Mouse (Mus musculus): Measurements from ENCODE around the gene Nme6. TPM values are rescaled to one million over a fixed set of nuclear protein-coding genes. Genes with fewer than 3 reads are reported as not detected.

Nme6 gene
- total RNA-seq, 2 experiments from 2014 or later, result 8.0 to 9.5 TPM

DNA sequence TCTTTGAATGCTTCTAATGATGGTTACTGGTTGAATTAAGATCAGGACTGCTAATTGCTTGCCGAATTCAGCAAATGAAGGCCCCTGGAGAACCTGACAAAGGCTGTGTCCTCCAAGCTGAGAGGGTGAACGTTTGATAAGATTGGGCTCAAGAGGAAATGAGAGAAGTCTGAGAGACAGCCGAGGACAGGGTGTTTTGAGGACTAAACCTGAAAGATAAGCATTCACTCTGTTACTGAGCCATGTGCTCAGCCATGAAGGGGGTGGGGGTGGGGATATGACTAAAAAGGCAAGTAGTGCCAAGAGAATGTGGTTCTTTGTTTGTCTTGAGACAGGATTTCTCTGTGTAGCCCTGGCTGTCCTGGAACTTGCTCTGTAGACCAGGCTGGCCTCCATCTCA is 30.5 kb downstream of the Nme6 start:
- no peak for DNase-seq (ENCODE audit: low spot score in 2 of 2)
- intact Hi-C loops (cut with DNase I), result loop anchor here (5.0 to 10.0 kb wide), 2 partner anchors 738 to 776 kb away; no protein-coding TSS in a partner anchor

DNA sequence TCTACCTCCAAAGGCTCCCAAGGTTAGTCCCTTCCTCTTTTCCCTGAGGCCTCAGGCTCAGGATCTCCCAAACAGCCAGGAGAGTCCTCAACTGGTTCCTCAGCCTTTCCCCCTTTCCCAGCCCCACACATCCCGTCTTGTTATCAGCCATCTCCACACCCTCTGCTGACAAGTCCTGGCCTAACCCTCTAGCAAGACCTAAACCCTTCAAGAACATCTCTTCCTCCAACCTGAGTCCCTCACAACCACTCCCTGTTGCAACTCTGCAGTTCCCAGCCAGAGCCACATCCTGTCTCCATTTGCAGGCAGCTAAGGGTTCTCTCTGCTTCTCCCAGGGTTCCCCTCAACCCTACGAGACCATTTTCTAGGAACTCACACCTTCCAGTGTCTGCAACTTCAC is 33.7 kb downstream of the Nme6 start:
- intact Hi-C loops (cut with DNase I), result loop anchor here (10.0 kb wide), 1 partner anchor 741 kb away; no protein-coding TSS in a partner anchor
- DNase-seq (ENCODE audit: low spot score in 2 of 2), result no peak

DNA sequence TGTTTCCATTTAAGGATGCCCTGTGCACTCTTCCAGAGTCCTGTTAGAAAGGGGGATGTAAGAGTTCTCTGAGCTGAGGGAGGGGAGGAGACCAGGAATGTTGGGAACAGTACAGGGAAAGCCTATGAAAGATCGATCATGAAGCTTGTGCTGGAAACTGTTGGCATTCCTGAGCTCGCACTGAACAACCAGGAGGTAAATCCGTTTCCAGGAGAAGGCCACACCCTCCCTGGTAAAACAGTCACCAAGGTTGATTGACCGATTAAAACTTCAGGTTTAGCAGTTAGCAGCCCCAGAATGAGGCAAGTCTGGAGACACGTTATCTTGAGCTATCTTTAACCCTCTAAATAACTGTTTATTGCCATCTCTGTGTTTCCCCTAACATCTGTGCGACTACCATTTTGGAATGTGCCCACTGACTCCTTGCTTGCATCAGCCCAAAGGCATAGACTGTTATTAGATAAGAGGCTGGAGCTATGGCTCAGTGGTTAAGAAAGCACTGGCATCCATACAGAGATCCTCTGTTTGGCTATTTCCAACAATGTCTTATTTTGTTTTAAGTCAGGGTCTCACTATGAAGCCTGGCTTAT is 38.5 kb downstream of the Nme6 start:
- intact Hi-C loops (cut with DNase I), result loop anchor here (10.0 kb wide), 1 partner anchor 866 kb away; no protein-coding TSS in a partner anchor
- DNase-seq (ENCODE audit: low spot score in 2 of 2), result no peak

DNA sequence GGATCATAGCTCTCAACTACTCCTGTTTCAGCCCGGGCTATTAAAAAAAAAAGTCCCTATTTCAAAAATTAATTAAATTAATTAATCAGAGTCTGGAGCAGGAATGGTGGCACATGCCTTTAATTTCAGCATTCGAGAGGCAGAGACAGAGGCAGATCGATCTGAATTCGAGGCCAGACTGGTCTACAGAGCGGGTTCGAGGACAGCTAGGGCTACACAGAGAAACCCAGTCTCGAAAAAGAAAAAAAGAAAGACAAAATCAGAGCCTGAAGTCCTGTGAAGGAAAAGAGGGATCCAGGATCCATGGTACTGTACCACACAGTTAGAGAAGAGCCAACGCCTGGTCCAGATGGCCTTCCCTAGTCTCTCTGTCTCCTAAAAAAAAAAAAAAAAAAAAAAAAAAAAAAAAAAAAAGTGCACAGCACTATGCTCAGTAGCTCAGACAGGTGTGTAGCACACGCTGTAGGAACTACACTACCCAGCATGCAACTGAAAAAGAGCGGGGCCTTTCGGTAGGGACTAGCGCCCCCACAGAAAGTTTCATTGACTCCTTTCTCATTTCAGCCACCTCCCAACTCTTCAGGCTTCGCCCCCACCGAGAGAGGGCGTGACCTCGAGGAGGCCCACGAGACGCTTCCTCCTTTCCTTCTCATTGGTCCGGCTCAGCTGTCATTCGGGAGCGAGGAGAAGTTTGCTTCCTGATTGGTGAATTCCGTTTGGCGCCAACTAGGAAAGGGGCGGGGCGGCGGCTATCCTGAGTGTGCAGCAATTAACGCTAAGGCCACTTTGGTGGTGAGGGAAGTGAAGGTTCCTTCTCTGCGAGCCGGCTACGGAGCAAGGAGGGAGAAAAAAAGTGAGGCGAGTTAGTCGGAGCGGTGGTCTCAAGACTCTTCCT is 42.5 kb downstream of the Nme6 start, which contains the start of gene Cdc25a:
TSS of gene Cdc25a (plus strand) at position 783 of the 895 bp plus-strand sequence.
- peak; percentile 93 to 96 for DNase-seq (ENCODE audit: low spot score in 2 of 2)
- intact Hi-C loops (cut with DNase I), result loop anchor here (10.0 kb wide), 1 partner anchor 870 kb away; no protein-coding TSS in a partner anchor

DNA sequence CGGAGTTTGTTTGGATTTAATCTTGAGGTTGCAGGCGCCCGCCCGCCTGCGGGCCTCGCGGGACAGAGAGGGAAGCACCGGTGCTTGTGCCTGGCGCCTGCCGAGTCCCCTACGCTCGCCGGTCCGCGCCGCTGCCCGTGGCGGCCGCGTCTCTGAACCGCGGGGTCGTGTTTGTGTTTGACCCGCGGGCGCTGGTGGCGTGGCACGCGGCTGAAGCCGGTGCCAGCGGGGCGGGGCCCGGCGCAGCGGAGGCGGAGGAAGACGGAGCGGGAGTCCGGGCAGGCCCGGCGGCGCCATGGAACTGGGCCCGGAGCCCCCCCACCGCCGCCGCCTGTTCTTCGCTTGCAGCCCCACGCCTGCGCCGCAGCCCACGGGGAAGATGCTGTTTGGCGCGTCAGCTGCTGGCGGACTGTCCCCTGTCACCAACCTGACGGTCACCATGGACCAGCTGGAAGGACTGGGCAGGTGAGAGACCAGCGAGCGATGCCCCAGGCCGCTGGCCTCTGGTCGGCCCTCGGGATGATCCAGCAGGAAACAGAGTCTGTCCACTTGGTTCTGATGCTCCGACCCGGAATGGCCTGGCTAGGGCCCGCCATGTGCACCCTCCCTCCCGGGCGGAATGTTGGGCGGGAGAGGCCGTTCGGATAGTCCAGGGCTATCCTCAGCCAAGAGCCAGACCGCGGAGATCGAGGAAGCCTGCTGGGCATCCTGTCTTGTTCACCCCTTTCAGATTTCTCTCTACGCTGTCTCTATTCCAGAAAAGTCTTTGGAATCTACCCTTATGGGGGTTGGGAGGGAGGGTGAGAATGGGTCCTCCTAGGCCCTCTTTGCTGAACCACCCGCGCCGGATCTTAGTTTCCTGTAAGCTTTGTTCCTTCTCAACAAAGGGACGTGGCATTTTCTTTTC is 43.4 kb downstream of the Nme6 start:
- intact Hi-C loops (cut with DNase I), result loop anchor here (10.0 kb wide), 1 partner anchor 871 kb away; no protein-coding TSS in a partner anchor
- DNase-seq (ENCODE audit: low spot score in 2 of 2), result peak; percentile 47 to 60

DNA sequence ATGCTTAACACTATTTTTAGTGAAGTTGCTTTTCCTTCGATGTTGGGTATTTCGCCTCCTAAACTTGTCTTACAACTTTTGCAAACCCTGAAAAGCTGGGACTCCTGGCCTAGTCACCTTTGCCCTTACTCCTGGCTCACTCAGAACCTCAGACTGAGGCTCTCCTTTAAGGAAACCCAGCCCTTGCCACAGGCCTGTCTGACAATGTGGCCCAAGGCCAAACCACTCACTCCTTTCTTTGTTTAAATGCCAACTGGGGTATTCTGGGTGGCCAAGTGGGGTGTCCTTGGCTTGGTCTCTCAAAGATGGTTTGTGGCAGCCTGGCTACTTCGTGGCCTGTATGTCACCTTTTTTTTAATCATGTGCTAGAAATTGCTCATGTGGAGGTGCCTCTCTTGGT is 44.2 kb downstream of the Nme6 start:
- DNase-seq (ENCODE audit: low spot score in 2 of 2), result no peak
- intact Hi-C loops (cut with DNase I), result loop anchor here (10.0 kb wide), 1 partner anchor 872 kb away; no protein-coding TSS in a partner anchor

DNA sequence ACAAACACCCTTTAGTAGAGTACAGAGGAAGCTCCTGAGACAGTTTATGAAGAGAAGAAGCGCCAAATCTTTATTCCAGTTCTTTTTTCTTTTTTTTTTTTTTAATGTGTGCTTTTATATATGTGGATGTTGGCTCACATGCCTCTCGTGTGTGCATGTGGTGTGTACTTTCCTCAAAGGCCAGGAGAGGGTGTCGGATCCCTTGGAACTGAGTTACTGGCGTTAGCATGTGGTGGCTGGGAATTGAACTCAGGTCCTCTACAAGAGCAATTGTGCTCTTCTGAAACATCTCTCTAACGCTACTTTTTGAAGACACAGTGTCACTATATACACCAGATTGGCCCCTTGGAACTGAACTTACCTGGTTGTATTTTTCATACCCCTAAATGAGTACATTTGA is 45.1 kb downstream of the Nme6 start:
- intact Hi-C loops (cut with DNase I), result loop anchor here (10.0 kb wide), 1 partner anchor 873 kb away; no protein-coding TSS in a partner anchor
- no peak for DNase-seq (ENCODE audit: low spot score in 2 of 2)

DNA sequence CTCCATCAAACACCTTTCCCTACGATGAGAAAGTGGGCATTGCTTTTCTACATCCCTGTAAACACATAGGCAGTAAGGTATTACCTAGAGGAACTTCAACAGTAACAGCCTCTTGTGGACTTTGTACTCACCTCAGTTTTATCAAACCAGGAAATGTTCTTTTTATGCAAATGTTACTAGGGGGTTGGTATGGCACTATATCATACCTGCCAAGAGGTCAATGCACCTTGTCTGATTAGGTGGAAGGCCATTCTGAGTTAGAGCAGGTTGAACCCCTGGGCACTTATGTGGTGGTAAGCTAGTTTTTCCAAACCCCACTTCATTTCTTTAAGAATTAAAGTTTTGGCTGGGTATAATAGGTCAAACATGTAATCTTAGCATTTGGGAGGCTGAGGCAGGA is 46.8 kb downstream of the Nme6 start:
- no peak for DNase-seq (ENCODE audit: low spot score in 2 of 2)
- intact Hi-C loops (cut with DNase I), result loop anchor here (10.0 kb wide), 1 partner anchor 875 kb away; no protein-coding TSS in a partner anchor

DNA sequence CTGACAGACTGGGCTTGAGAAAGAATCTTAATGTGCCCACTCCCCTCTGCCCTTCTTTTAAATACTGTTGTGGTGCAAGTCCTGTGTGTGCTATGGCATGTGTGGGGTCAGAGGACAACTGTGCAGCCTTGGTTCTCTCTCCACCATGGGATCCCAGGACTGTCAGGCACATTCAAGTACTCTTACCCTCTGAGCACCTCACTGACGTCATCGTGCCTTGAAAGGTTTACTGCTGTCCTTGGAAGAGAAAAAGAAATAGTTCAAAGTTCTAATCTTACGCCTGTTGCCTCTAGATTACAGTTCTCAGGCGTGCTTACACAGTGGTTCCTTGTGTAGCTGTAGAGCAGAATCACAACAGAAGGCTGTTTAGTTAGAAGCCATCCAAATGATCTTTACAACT is 53.7 kb downstream of the Nme6 start:
- no peak for DNase-seq (ENCODE audit: low spot score in 2 of 2)
- intact Hi-C loops (cut with DNase I), result no loop called here

DNA sequence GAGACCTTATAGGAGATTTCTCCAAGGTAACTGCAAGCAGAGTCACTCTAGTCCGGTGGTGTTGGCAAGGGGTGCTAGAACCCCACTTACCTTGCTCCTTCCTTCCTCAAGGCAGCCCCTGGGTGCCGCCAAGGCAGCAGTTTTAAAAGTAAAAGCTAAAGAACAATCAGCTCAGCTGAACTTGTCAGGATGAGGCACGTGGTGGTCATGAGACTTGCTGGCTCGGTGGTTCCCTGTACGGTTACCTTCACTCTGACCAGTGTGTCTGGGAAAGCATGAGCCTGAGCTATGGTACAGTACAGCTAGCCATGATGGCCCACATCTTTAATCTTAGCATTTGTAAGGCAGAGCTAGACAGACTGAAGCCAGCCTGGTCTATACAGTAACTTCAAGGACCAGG is 54.8 kb downstream of the Nme6 start:
- intact Hi-C loops (cut with DNase I), result no loop called here
- DNase-seq (ENCODE audit: low spot score in 2 of 2), result no peak

DNA sequence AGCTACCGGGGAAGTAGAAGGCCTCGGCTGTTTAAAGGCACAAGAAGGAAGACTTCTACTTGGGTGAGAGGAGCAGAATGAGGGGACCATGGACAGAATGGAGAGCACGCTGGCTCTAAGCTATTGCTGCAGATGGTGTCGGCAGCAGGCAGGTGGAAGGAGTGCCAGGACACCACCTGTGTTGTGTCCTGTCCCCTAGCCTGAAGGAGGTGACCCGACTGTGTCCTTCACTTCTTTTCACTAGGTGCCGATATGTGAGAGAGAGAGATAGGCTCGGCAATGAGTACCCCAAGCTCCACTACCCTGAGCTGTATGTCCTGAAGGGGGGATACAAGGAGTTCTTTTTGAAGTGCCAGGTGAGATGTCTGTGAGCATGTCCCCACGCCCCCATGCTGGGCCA is 59.0 kb downstream of the Nme6 start:
- DNase-seq (ENCODE audit: low spot score in 2 of 2), result no peak
- intact Hi-C loops (cut with DNase I), result no loop called here

Small RNA genes lying within 50 kb of the gene (microRNA-seq; reads per million reads assigned to microRNA genes)
- not detected for gene Mir7089

Other genes starting within 250 kb of the Nme6 start
- not detected for gene Fbxw24, start 206.7 kb upstream of the Nme6 start, total RNA-seq (2021)
- not detected for gene Fbxw25, start 168.1 kb upstream of the Nme6 start, total RNA-seq (2021)
- gene Fbxw18, start 130.0 kb upstream of the Nme6 start, total RNA-seq (2021), result not detected
- not detected for gene Fbxw26, start 86.7 kb upstream of the Nme6 start, total RNA-seq (2021)
- gene Fbxw27, start 42.1 kb upstream of the Nme6 start, total RNA-seq (2021), result not detected
- gene Spink8, start 20.5 kb upstream of the Nme6 start, total RNA-seq (2021), result 1 to 10 TPM in 1 of 2 experiments, not detected in 1; 5.7 TPM
- gene Camp, start 16.9 kb downstream of the Nme6 start, total RNA-seq (2021), result not detected
- 1 to 10 TPM; 4.6 to 5.0 TPM for gene Cdc25a, start 42.8 kb downstream of the Nme6 start, total RNA-seq (2021)
- gene Map4, start 98.7 kb downstream of the Nme6 start, total RNA-seq (2021), result 100 to 1,000 TPM; 353 to 398 TPM